Mouse (Mus musculus): Measurements from ENCODE around the gene Pnpla3. TPM values are rescaled to one million over a fixed set of nuclear protein-coding genes. Genes with fewer than 3 reads are reported as not detected.

The Pnpla3 gene
- polyA plus RNA-seq, 1 experiment from 2014 or later = 0.60 TPM

DNA sequence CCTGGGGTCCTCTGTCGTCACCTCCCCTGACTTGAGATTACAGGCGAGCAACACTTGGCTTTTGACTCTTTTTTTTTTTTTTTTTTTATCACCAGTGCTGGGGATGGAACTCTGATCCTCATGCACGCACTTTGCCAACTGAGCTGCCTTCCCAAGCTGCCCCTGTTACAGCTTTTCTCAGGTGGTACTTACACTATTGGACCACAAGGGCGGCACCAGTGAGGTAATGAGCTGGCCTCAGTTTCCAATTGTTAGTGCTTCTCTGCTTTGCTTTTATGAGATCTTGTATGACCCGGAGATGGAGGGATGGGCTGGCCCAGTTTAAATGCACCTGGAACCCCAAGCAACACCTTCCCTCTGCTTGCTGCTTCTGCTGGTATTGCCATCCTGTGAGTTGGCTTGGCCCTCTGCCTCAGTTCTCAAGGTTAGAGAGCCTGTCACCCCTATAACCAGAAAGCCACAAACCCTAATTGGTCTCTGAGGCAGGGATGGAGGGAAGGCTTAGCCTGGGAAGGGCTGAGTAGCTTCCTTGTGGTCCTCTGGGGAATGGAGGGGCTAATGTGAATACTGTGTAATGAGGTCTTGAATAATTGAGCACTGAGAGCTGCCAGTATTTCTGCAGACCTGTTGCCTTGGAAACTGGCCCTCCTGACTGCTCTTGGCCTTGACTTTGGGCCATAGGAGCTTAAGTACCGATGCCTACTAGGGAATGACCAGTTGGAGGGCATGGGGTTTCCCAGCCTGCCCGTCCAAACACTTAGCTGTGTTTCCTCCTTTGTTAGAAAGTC, 67.4 kb downstream of the Pnpla3 start:
- H3K9ac ChIP-seq = no peak overlapping the region
- H3K9me3 ChIP-seq (replicated peaks) = no peaks in the 10 kb centered on the region
- H3K36me3 ChIP-seq = peaks cover 12% of the 10 kb centered on the region
- peaks cover 65% of the 10 kb centered on the region for H3K4me1 ChIP-seq (replicated peaks)
- H3K27ac ChIP-seq (ENCODE audit: poor library complexity, severe bottlenecking) = peak overlapping the region; percentile 45; the same call in 1 of the 2 replicates
- H3K4me2 ChIP-seq = no peak overlapping the region
- H3K4me3 ChIP-seq = no peak overlapping the region
- 67% methylated on average over 7 of the region's 7 CpGs for WGBS
- ATAC-seq (ENCODE audit: insufficient number of reproducible peaks, low FRiP score) = no peak
- no peaks in the 10 kb centered on the region for H3K27me3 ChIP-seq (replicated peaks)

DNA sequence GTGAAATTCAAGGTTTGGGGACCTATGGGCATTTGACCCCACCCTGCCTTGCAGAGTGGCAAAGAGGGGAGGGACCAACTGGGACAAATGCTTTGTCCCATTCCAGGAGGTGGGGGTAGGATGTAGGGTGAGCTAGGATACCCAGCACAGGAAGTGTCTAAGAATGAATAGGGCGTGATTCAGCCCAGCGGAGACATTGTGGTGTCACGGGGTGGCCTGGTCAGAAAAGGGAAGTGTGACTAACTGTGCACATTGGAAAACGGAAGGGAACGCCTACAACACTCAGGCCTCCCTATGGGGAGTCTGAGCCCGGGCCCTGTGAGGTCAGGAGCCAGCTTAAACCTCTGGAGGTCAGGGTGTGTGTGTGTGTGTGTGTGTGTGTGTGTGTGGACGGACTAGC, 68.0 kb downstream of the Pnpla3 start:
- 0 out of 2 replicates have a peak, but pooled peaks cover 3% of the 10 kb centered on the region for H3K9me3 ChIP-seq (replicated peaks)
- peak overlapping the region; percentile 45; the same call in 1 of the 2 replicates for H3K27ac ChIP-seq (ENCODE audit: poor library complexity, severe bottlenecking)
- no peak overlapping the region for H3K4me2 ChIP-seq
- ATAC-seq (ENCODE audit: insufficient number of reproducible peaks, low FRiP score) = peak; percentile 67
- peaks cover 12% of the 10 kb centered on the region for H3K36me3 ChIP-seq
- H3K4me1 ChIP-seq (replicated peaks) = peaks cover 60% of the 10 kb centered on the region
- H3K27me3 ChIP-seq (replicated peaks) = no peaks in the 10 kb centered on the region
- no peak overlapping the region for H3K4me3 ChIP-seq
- H3K9ac ChIP-seq = no peak overlapping the region
- 69% methylated on average over 7 of the region's 7 CpGs for WGBS

Small RNA genes lying within 50 kb of the gene (microRNA-seq; reads per million reads assigned to microRNA genes)
- not detected for gene Mir6392

Other genes with a start within 250 kb of the Pnpla3 start
- 0.15 TPM in 1 of 2 replicates, not detected in the other for gene Efcab6, start 102.5 kb upstream of the Pnpla3 start, polyA plus RNA-seq (2016; fragmentation: Nextera tagmentation; extraction: Ambion mirVana)
- gene Sult4a1, start 62.1 kb upstream of the Pnpla3 start, polyA plus RNA-seq (2016; fragmentation: Nextera tagmentation; extraction: Ambion mirVana) = 0.60 and 0.80 TPM in 2 replicates
- gene Pnpla5, start 44.7 kb upstream of the Pnpla3 start, polyA plus RNA-seq (2016; fragmentation: Nextera tagmentation; extraction: Ambion mirVana) = not detected in 2 replicates
- gene Samm50, start 24.4 kb downstream of the Pnpla3 start, polyA plus RNA-seq (2016; fragmentation: Nextera tagmentation; extraction: Ambion mirVana) = 122 and 125 TPM in 2 replicates
- 13.5 and 13.8 TPM in 2 replicates for gene Parvb, start 64.2 kb downstream of the Pnpla3 start, polyA plus RNA-seq (2016; fragmentation: Nextera tagmentation; extraction: Ambion mirVana)
- 0.92 and 1.4 TPM in 2 replicates for gene Parvg, start 156.2 kb downstream of the Pnpla3 start, polyA plus RNA-seq (2016; fragmentation: Nextera tagmentation; extraction: Ambion mirVana)

Measured in heart, embryonic 12.5 days (tissue).